Mouse (Mus musculus) natural killer cell, adult 2 months (primary cell): ENCODE results near the gene Hoxa2.
A peak's percentile ranks its signal among the peaks of the same experiment; 100 is the strongest.

ENCODE experiments used
- DNase-seq, 2 experiments: peaks; one replicate each; pipeline ENCODE4 v3.0.0; 2022; ENCODE audit warnings: low spot score in 2 of 2

Gene Hoxa2

DNA sequence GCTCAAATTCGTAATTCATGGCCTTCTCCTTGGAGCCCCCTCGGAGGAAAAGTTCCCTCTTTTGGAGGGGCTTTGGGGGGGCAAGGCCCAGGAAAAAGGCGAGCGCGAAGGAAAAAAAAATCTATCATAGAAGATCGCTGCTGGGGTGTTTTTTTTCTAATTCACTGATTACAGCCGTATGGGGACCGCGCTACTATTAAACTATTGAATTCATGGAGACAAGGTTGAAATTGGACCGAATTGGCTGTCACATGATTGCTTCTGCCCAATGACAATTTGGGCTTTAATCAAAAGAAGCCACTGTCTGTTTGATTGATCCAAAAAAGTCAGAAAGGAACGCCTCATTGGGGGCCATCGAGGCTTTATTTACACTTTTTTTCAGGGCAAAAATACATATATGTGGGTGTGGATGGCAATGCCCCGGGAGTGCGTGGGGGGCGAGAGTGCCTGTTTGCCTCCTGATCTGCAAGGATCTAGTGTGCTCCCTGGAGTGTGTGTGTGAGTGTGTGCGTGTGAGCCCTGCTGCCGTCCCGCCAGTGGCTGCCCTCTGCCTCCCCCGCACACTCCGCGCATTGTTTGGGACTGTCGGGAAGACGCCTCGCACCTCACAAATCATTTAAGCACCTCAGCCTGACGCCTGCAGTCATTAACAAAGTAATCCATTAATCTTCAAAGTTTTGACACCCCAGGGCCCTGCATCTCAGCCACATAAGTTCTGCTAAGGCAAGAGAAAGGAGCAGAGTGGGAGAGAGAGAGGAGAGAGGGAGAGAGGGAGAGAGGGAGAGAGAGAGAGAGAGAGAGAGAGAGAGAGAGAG is at the start of gene Hoxa2:
TSS of gene Hoxa2 (minus strand) at position 206 of the 815 bp plus-strand sequence.
- no peak for DNase-seq

DNA sequence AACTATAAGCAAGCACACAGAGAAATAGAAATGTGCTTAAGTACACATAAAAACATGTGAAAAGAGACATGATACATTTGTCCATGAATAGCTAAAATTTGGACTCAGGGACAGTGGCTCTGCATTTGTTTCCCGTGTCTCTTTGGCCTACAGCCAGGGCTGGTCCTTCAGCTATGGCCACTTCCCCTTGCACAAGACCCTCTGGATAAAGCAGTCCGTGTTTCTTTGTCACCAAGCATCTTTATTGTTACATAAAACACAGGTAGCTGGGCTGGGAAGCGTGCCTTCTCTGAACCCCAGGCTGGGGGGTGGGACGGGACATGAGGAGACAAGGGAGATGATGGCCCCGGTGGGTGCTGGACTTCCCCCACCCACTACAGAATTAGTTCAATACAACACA is 49.6 kb upstream of the Hoxa2 start:
- no peak for DNase-seq

DNA sequence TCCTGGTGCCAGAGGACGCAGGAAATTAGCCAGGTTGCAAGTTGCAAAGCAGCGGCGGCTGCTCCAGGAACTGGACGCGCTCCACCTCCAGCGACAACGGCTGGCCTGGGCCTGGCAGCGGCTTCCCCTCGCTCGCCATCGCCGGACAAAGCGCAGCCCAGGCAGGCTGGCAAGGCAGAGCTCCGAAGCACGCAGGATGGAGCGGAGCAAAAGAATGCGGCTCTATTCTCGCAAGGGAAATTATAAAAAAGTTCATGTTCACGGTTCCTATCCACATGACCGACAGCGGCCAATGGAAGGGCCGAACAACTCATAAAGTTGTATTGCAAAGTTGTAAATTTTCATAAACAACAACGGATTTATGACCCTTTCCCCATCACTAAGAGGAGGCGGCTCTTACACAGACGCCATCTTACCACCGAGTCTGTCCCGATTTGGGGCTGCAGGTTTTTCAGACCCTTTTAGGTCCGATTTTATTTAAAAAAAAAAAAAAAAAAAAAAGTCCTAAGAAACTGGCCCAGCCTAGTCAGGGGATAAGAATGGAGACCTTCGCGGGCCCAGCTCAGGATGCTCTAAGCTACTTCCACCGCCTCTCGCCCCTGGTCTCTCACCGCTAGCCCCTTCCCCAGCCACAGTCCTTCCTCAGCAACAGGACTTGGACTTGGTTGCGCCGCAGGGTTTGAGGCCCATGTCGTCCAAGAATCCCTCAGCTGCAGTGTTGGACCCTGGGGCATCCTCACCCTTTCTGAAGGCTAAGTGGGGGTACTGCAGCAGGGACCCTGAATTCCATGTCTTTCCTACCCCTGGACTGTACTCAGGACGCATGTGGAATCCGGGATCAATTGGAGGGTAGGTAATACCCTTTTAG is 48.7 kb upstream of the Hoxa2 start, which contains the start of the genes Hoxa3 and Gm28308:
TSS of gene Hoxa3 (minus strand) at position 218 of the 868 bp plus-strand sequence.
TSS of gene Gm28308 (minus strand) at position 221 of the 868 bp plus-strand sequence.
- DNase-seq = no peak

DNA sequence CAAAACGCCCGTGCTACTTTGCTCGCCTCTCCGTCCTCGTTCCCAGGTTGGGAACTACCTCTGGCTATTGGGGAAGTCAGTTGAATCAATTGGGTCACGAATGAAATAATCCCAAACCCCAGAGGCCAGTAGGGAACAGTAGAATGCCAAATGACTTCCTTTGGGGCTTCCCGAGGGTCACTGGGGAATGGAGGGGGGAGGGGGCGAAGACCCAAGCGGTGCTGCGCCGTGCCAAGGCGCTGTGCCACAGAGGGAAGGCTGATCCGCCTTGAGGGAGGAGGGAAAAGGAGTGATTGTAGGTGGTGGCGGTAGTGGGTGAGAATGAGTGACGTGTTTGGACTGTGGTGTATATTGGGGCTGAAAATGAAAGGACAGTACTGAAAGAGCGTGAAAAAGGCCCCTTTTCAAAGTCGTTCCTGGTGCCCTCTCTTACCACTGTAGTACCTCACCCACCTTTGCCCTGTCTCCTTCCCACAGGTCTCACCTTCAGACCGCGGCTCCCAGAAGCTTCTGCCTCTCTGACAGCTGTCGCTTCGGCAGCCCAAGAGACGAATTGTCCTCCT is 48.0 kb upstream of the Hoxa2 start:
- peak in 1 of 2 experiments; percentile 52 for DNase-seq

DNA sequence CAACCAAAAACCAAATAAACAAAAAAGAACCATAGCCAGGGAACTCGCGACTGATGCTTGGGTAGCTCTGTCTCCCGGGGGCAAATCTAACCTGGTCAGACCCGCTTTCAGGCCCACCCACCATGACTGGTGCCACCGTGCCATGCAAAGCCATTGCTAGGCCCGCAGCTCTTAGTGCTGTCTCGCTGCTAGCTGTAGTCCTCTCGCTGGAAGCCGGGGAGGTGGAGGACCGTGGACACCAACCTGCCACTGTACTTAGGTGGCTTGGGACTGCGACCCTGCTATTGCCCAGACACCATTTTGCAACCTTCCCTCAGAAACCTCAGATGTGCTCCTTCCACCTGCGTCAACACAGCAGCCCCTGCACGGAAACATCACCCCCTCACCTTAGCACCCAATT is 47.3 kb upstream of the Hoxa2 start:
- DNase-seq = no peak

DNA sequence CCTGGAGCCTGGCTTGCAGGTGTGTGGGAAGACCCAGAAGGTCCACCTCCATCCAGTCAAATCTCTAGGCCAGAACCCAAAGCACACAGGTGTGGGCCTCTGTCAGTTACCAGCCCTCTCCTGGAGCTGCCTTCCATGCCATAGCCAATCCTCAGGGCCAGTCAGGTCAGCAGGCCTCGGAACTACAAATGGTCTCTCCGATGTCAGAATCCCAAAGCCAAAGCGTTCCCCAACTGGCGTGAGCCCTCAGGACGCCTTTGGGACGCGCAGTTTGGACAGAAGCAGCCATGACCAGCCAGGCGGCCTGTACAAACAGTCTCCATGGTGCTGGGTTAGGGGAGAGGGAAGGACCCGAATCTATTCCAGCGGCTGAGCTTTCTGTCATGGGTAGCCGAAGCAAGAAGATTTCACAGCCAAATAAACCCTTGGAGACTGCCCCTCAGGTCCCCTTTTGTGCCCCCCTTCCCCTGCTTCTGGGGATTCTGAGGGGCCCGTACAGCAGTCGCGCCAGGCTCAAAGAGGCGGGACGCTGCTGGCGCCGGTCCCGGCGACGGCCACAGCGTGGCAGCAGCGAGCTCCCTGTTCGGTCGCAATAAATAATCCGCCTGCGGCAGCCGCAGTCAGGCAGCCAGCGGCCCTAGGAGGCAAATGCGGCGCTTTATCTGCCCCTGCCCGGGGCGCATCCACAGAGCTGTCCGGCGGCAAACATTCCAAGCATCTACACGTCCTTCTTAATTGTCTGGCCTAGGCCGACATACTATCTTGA is 46.7 kb upstream of the Hoxa2 start:
- peak; percentile 55 to 65 for DNase-seq

DNA sequence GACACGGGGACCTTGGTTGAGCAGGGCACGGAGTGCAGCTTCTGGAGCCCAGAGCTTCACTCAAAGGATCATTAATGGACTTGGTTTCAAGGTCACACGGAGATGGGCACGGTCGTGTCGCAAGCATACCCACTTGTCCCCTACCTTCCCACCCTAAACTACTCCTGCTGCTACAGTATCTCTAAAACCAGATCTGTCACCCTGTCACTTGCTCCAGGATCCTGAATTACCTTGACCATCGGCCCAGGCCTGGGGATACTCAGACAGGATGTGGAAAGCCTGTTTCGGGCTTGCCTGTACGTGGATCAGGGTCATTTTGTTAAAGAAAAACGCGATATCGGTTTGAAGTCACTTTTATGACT is 45.0 kb upstream of the Hoxa2 start:
- no peak for DNase-seq

DNA sequence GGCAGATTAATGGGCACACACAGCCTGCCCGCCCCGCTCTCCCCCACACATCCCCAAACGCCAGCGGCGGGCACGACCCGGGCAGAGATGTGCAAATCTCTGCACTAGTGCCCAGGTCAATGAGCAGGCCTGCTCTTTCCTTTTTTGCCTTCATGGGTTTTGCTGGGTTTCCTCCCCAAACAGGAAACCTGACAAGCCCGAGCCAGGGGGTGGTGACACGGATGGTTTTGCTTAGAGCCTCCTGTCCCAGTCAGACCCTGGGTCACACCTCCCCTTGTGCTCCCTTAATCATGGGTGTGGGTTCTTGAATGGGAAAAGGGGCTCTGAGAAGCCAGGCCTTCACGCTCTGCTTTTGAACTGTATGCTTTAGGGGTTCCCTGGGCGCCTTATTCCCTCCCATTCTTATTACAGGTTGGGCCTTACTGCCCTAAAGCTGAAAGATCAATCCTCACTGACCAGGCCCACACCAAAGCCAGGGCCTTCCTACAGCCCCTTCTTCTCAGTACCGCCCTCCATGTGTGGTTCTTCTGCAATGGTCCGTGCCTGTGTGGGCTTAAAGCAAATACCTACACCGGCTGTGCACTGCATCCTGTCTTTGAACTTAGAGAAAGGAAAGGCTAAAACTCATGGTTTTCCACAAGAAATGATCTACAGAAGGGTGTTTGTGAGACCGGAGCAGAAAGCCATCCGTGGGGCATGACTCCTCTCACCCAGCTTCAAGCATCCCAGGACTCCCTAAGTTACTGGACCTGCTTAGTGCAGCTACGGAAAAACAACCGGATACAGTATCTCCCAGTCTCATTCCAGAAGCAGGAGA is 44.4 kb upstream of the Hoxa2 start:
- no peak for DNase-seq

DNA sequence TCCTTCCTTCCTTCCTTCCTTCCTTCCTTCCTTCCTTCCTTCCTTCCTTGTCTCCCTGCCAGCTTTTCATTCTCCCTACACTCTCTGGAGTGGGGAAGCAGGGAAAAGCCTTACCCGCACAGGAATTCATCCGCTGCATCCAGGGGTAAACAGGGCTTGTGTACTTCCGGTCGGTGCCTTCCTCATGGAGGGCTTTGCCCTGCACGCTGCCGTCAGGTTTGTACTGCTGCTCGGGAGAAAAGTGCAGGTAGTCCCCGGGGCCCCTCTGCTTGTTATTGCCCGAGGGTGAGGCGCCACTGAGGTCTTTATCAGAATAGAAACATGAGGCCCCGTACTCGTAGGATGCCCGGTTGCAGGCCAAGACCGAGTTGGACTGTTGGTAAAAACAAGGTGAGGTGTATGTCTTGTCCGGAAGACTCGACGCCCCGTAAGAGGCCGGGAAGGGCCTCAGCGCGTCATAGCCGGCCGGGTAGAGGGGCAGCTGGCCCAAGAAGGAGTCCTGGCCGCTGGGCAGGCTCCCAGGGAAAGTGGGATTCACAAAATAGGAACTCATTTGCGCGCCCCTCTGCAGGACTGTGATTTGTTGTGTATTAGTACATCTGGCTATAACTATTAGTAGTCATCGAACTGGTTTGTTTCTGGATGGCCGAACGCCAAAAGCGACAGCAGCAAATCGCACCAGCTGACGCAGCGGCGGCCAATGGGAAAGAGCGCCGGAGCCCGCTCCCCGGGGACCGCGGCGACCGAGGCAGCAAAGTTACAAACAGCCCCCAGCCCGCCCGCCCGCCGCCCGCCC is 43.6 kb upstream of the Hoxa2 start, which contains the start of gene Hoxa6:
TSS of gene Hoxa6 (minus strand) at position 651 of the 796 bp plus-strand sequence.
- DNase-seq = no peak

DNA sequence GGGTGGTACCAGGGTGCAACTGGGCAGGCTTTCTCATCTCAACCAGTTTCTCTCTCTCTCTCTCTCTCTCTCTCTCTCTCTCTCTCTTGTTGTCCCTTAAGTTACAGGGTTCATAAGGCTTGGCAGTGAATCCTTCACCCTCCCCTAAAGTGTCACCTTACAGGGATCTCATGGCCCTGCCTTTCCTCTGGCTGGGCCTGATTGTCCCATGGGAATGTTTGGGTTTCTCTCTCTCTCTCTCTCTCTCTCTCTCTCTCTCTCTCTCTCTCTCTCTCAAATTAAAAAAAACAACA is 43.0 kb upstream of the Hoxa2 start:
- no peak for DNase-seq

DNA sequence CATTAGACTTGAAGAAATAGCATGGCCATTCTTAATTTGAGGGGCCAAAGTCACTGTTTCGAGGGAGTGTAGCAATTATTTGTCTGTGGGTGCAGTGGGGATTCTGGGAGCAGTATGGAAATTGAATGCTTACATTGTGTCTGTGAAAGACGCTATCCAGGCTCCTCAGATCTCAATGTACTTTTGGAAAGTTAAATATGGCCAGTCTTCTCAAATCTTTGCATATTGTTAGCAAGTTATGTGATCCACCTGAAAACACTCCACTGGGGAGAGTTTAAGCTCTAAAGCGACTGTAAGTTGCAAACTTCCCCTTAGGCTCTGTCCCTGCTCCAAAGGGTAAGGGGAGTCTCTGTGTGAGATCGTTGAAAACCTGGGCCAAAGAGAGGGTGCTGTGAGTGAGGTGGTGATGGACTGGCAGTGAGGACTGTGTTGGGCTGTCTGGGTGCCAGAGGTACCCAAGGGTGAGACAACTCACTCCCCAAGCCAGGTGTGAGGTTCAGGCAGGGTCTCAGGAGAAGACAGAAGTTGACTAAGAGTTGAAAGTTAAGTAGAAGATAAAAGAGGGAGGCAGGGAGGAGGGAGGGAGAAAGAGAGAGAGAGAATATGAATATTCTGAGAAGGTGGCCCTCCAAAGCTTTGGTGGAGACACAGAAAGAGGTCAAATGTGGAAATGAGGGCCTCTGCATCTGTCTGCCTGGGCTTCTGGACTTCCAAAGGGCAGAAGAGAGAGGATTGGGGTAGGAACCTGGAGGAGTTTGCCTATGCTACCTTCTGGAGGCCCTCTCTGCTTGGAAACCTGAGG is 42.5 kb upstream of the Hoxa2 start:
- DNase-seq = no peak

DNA sequence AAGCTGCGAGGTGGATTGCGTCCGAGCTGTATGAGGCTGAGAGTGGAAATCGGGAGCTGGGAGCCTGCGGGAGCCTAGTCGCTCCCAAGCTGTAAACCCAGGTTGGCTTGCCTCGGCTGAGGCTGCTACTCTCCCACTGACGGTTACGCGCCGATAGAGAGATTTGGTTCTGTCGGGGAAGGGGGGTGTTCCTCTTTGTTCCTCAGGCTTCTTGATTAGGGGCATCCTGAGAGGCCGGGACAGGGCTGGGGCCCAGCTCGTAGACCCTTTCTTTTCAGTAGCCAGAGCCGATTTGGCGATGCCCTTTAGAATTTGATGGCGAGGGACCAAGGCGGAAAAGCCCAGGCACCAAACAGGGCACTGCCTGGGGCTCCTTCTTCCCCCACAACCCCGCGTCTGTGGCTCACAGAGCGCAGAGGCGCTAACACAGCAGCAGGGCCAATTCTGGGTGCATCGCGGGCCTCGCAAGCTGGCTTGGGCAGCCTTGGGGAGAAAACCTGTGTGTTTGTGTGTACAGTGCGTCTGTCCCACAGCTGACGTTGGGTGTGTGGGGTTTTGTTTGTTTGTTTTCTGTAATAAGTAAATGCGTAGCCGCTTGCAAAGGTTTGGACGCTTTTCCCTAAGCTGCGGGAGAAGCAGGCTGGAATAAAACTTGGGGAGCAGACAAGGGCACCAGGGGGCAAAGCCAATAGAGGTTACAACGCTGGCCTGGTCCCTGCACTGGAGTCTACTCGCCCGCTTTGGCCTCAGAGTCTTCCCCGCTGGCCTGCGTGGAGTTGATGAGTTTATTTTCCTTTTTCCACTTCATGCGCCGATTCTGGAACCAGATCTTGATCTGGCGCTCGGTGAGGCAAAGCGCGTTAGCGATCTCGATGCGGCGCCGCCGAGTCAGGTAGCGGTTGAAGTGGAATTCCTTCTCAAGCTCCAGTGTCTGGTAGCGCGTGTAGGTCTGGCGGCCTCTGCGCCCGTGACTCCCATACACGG is 41.3 kb upstream of the Hoxa2 start:
- DNase-seq = no peak

DNA sequence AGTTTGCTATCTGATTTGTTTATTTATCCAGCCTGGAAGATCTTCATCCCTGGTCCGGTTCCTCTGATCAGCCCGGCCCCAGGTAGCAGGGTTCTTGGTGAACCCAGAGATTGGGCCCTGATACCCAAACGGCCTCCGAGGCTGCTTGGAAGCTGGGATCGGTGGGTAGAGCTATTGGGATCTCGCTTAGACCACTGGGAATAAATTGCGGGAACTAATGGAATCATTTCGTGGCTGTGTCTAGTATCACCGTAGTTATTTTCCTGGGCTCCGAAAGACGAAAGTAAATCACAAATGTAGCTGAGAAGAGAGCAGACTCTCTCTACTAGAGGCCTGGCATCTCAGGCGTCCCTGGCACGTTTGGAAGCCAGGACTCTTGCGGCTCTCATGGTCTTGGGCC is 40.6 kb upstream of the Hoxa2 start:
- no peak for DNase-seq

DNA sequence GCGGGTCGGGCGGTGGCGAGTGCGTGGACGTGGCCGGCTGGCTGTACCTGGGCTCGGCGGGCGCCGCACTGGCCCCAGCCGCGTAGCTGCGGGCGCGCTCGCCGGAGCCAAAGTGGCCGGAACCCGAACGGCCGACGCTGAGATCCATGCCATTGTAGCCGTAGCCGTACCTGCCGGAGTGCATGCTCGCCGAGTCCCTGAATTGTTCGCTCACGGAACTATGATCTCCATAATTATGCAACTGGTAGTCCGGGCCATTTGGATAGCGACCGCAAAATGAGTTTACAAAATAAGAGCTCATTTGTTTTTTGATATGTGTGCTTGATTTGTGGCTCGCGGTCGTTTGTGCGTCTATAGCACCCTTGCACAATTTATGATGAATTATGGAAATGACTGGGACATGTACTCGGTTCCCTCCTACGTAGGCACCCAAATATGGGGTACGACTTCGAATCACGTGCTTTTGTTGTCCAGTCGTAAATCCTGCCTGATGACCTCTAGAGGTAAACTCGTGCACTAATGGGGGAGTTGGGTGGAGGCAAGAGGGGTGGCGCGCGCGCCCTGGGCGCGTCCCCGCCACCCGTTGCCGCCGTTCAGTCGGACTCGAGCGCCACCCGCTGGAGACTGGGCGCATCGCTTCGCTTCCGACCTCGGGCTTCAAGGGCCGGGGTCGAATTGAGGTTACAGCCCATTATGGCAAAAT is 39.6 kb upstream of the Hoxa2 start, which contains the start of gene Hoxa5:
TSS of gene Hoxa5 (minus strand) at position 538 of the 703 bp plus-strand sequence.
- no peak for DNase-seq

DNA sequence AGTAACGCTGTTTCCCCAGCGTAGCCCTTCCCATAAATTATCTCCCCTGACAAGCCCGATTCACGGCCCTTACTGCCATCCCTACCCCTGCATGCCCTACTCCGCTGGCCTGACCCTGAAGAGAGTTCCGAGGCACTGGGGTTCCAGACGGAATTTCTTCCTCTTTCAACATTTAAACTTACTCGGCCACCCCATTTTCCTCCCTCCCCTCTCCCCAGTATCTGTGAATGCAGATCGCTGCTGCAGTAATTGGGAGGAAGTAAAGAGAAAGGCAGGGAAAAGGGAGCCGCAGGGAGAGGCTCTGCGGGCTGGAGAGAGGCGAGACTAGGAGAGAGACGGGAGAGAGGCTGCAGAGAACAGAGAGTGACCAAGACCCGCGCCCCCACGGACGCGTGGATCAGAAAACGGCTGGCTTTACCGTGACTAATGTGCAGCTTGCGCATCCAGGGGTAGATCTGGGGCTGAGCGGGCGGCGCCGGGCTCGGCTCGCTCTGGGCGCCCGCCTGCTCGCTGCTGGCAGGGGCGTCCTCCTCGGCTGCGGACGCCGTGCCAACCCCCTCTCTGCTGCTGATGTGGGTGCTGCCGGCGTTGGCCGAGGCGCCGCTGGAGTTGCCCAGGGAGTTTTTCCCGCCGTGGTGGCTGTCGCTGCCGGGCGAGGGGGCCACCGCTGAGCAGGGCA is 38.9 kb upstream of the Hoxa2 start:
- no peak for DNase-seq

DNA sequence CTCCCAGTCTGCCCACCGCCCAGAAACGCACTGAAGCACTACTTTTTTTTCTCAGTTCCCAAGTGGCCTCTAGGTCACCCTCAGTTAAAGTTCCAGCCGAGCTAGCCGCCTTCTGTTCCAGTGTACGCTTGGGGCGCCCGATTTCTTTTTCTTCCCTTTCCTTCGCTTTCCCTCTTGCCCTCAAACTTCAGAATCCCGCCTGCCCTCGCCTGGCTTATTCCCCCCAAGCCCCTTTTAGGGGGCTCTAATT is 38.4 kb upstream of the Hoxa2 start:
- no peak for DNase-seq
